7 mouse cellular contexts compared by ENCODE assay signal in genomic region chr11:98769007-98769954, GRCm38 (mm10). TPM values are rescaled to one million over a fixed set of nuclear protein-coding genes. Genes with fewer than 3 reads are reported as not detected.
DNase-seq lines count a peak whose midpoint lies in the region; ATAC-seq lines count a peak whose summit lies in the region.

No protein-coding gene starts in this region.

- no peak overlapping the region for H3K4me3 ChIP-seq in kidney, embryonic 16.5 days (ENCODE audit: low read length)
- H3K4me3 ChIP-seq in embryonic facial prominence, embryonic 15.5 days (replicated peaks) = no peak overlapping the region
- peak overlapping the region; percentile 57 for H3K4me3 ChIP-seq in heart, embryonic 10.5 days
- 0 out of 2 replicates have a peak overlapping the region, but pooled peaks have one; percentile 30 for H3K4me3 ChIP-seq in midbrain, embryonic 12.5 days

- no peak for DNase-seq in kidney, postnatal 25 days
- no peak for DNase-seq in heart, embryonic 10.5 days (ENCODE audit: low spot score)
- no peak for DNase-seq in testis, postnatal 14 days (ENCODE audit: low spot score)
- DNase-seq in layer of hippocampus, postnatal 10 days (ENCODE audit: low spot score in 2 of 2) = no peak

- ATAC-seq in kidney, embryonic 16.5 days (ENCODE audit: low FRiP score, low TSS enrichment) = no peak
- no peak for ATAC-seq in embryonic facial prominence, embryonic 15.5 days (ENCODE audit: insufficient number of reproducible peaks, low FRiP score, low TSS enrichment, low read depth)
- ATAC-seq in midbrain, embryonic 12.5 days (ENCODE audit: low FRiP score, low read depth) = no peak

- no peaks in the 10 kb centered on the region for H3K9me3 ChIP-seq in kidney, embryonic 16.5 days (ENCODE audit: low read length)
- H3K9me3 ChIP-seq in embryonic facial prominence, embryonic 15.5 days (replicated peaks) = no peaks in the 10 kb centered on the region
- no peaks in the 10 kb centered on the region for H3K9me3 ChIP-seq in heart, embryonic 10.5 days
- H3K9me3 ChIP-seq in midbrain, embryonic 12.5 days = no peaks in the 10 kb centered on the region

- 86% methylated on average over 25 of the region's 25 CpGs for WGBS in kidney, embryonic 16.5 days
- 89% methylated on average over 25 of the region's 25 CpGs for WGBS in embryonic facial prominence, embryonic 15.5 days
- 75% methylated on average over 25 of the region's 25 CpGs for WGBS in heart, embryonic 10.5 days
- 90% methylated on average over 25 of the region's 25 CpGs for WGBS in midbrain, embryonic 12.5 days

- H3K27me3 ChIP-seq in kidney, embryonic 16.5 days (ENCODE audit: insufficient read depth, low read length) = no peaks in the 10 kb centered on the region
- H3K27me3 ChIP-seq in embryonic facial prominence, embryonic 15.5 days = no peaks in the 10 kb centered on the region
- H3K27me3 ChIP-seq in heart, embryonic 10.5 days (ENCODE audit: insufficient read depth, poor library complexity, severe bottlenecking) = no peaks in the 10 kb centered on the region
- H3K27me3 ChIP-seq in midbrain, embryonic 12.5 days = peaks cover 5% of the 10 kb centered on the region; the same call in 1 of the 2 replicates

- H3K4me2 ChIP-seq in kidney, embryonic 16.5 days (replicated peaks; ENCODE audit: low read depth, low read length) = no peak overlapping the region
- no peak overlapping the region for H3K4me2 ChIP-seq in embryonic facial prominence, embryonic 15.5 days (replicated peaks)
- H3K4me2 ChIP-seq in midbrain, embryonic 12.5 days (replicated peaks) = peak overlapping the region; percentile 50

- peaks cover 18% of the 10 kb centered on the region for H3K36me3 ChIP-seq in kidney, embryonic 16.5 days (ENCODE audit: insufficient read depth, low read length)
- H3K36me3 ChIP-seq in embryonic facial prominence, embryonic 15.5 days = peaks cover 37% of the 10 kb centered on the region
- peaks cover 40% of the 10 kb centered on the region for H3K36me3 ChIP-seq in heart, embryonic 10.5 days
- peaks cover 26% of the 10 kb centered on the region for H3K36me3 ChIP-seq in midbrain, embryonic 12.5 days

- H3K27ac ChIP-seq in kidney, embryonic 16.5 days (ENCODE audit: low read length) = peak overlapping the region; percentile 81; the same call in 1 of the 2 replicates
- H3K27ac ChIP-seq in embryonic facial prominence, embryonic 15.5 days (replicated peaks) = peak overlapping the region; percentile 73
- H3K27ac ChIP-seq in heart, embryonic 10.5 days = peak overlapping the region; percentile 91
- H3K27ac ChIP-seq in midbrain, embryonic 12.5 days (replicated peaks) = no peak overlapping the region

- H3K9ac ChIP-seq in kidney, embryonic 16.5 days (replicated peaks; ENCODE audit: low read length) = no peak overlapping the region
- H3K9ac ChIP-seq in embryonic facial prominence, embryonic 15.5 days = no peak overlapping the region
- no peak overlapping the region for H3K9ac ChIP-seq in midbrain, embryonic 12.5 days (replicated peaks)

- peaks cover 66% of the 10 kb centered on the region for H3K4me1 ChIP-seq in kidney, embryonic 16.5 days (ENCODE audit: insufficient read depth, low read length)
- peaks cover 69% of the 10 kb centered on the region for H3K4me1 ChIP-seq in embryonic facial prominence, embryonic 15.5 days
- H3K4me1 ChIP-seq in heart, embryonic 10.5 days = peaks cover 93% of the 10 kb centered on the region
- peaks cover 50% of the 10 kb centered on the region for H3K4me1 ChIP-seq in midbrain, embryonic 12.5 days

RNA-seq across cellular contexts. Expression of gene Nr1d1, which starts 5.9 kb away (rescaled TPM):
- polyA plus RNA-seq in kidney, embryonic 16.5 days (2015; fragmentation: Nextera tagmentation; extraction: Ambion mirVana) = 2.2 and 2.4 TPM in 2 replicates
- 1.7 and 1.8 TPM in 2 replicates for polyA plus RNA-seq in embryonic facial prominence, embryonic 15.5 days (2015; fragmentation: Nextera tagmentation; extraction: Ambion mirVana)
- polyA plus RNA-seq in heart, embryonic 10.5 days (2016; fragmentation: Nextera tagmentation; extraction: Ambion mirVana) = 3.6 and 5.9 TPM in 2 replicates
- 1.2 and 1.5 TPM in 2 replicates for polyA plus RNA-seq in midbrain, embryonic 12.5 days (2016; fragmentation: Nextera tagmentation; extraction: Ambion mirVana)
- total RNA-seq in layer of hippocampus, postnatal 10 days (2021) = 10 to 100 TPM; 39.1 to 41.5 TPM

RNA-seq across cellular contexts. Expression of gene Msl1, which starts 26.0 kb away (rescaled TPM):
- polyA plus RNA-seq in kidney, embryonic 16.5 days (2015; fragmentation: Nextera tagmentation; extraction: Ambion mirVana) = 23.7 and 24.2 TPM in 2 replicates
- 28.7 and 30.4 TPM in 2 replicates for polyA plus RNA-seq in embryonic facial prominence, embryonic 15.5 days (2015; fragmentation: Nextera tagmentation; extraction: Ambion mirVana)
- 14.0 and 21.6 TPM in 2 replicates for polyA plus RNA-seq in heart, embryonic 10.5 days (2016; fragmentation: Nextera tagmentation; extraction: Ambion mirVana)
- 38.6 and 42.4 TPM in 2 replicates for polyA plus RNA-seq in midbrain, embryonic 12.5 days (2016; fragmentation: Nextera tagmentation; extraction: Ambion mirVana)
- 100 to 1,000 TPM; 147 to 157 TPM for total RNA-seq in layer of hippocampus, postnatal 10 days (2021)

RNA-seq across cellular contexts. Expression of gene Thra, which starts 28.8 kb away (rescaled TPM):
- polyA plus RNA-seq in kidney, embryonic 16.5 days (2015; fragmentation: Nextera tagmentation; extraction: Ambion mirVana) = 24.4 and 25.9 TPM in 2 replicates
- polyA plus RNA-seq in embryonic facial prominence, embryonic 15.5 days (2015; fragmentation: Nextera tagmentation; extraction: Ambion mirVana) = 51.0 and 51.2 TPM in 2 replicates
- polyA plus RNA-seq in heart, embryonic 10.5 days (2016; fragmentation: Nextera tagmentation; extraction: Ambion mirVana) = 19.2 and 23.2 TPM in 2 replicates
- 45.3 and 47.6 TPM in 2 replicates for polyA plus RNA-seq in midbrain, embryonic 12.5 days (2016; fragmentation: Nextera tagmentation; extraction: Ambion mirVana)
- 1,000 to 10,000 TPM; 1,331 to 1,411 TPM for total RNA-seq in layer of hippocampus, postnatal 10 days (2021)

RNA-seq across cellular contexts. Expression of gene Casc3, which starts 35.4 kb away (rescaled TPM):
- 36.2 and 41.0 TPM in 2 replicates for polyA plus RNA-seq in kidney, embryonic 16.5 days (2015; fragmentation: Nextera tagmentation; extraction: Ambion mirVana)
- polyA plus RNA-seq in embryonic facial prominence, embryonic 15.5 days (2015; fragmentation: Nextera tagmentation; extraction: Ambion mirVana) = 37.0 and 42.2 TPM in 2 replicates
- polyA plus RNA-seq in heart, embryonic 10.5 days (2016; fragmentation: Nextera tagmentation; extraction: Ambion mirVana) = 29.5 and 37.2 TPM in 2 replicates
- polyA plus RNA-seq in midbrain, embryonic 12.5 days (2016; fragmentation: Nextera tagmentation; extraction: Ambion mirVana) = 65.5 and 74.2 TPM in 2 replicates
- 10 to 100 TPM; 65.8 to 66.3 TPM for total RNA-seq in layer of hippocampus, postnatal 10 days (2021)

RNA-seq across cellular contexts. Expression of gene Med24, which starts 40.0 kb away (rescaled TPM):
- polyA plus RNA-seq in kidney, embryonic 16.5 days (2015; fragmentation: Nextera tagmentation; extraction: Ambion mirVana) = 71.4 and 73.9 TPM in 2 replicates
- 52.3 and 53.3 TPM in 2 replicates for polyA plus RNA-seq in embryonic facial prominence, embryonic 15.5 days (2015; fragmentation: Nextera tagmentation; extraction: Ambion mirVana)
- polyA plus RNA-seq in heart, embryonic 10.5 days (2016; fragmentation: Nextera tagmentation; extraction: Ambion mirVana) = 54.6 and 56.5 TPM in 2 replicates
- 96.5 and 97.7 TPM in 2 replicates for polyA plus RNA-seq in midbrain, embryonic 12.5 days (2016; fragmentation: Nextera tagmentation; extraction: Ambion mirVana)
- 100 to 1,000 TPM in 1 of 2 experiments, 10 to 100 TPM in 1; 93.8 to 103 TPM for total RNA-seq in layer of hippocampus, postnatal 10 days (2021)

Comparison
In these comparisons a context has a peak if more than half of its experiments do, and no peak if none do; other contexts are left out.
1. H3K4me3 ChIP-seq: peak in heart, embryonic 10.5 days (single experiment) and midbrain, embryonic 12.5 days (single experiment); none in kidney, embryonic 16.5 days (single experiment) and embryonic facial prominence, embryonic 15.5 days (single experiment).